Mouse (Mus musculus) spleen, postnatal 4 days (tissue): ENCODE data around the gene Gm49392.
"Not testable (repeated sequence)": the region's sequence is repeated elsewhere in the genome, so short reads cannot be mapped to it uniquely, and the experiment has no call there.

Experiments
- DNase-seq, 2 experiments: peaks; one replicate each; pipeline ENCODE4 v3.0.0; 2022; ENCODE audit warnings: low spot score in 2 of 2

The Gm49392 gene

GRCm38 (mm10) chr13:60896794-60897193, at the start of gene Gm49392:
Gene Gm49392, minus strand, starts transcription at chr13:60896894.
- not testable (repeated sequence) for DNase-seq

GRCm38 (mm10) chr13:60941884-60942283, 45.2 kb upstream of the Gm49392 start, which contains the start of gene Tpbpa:
Gene Tpbpa, minus strand, starts transcription at chr13:60941984.
- not testable (repeated sequence) for DNase-seq

- no peak for DNase-seq
Measured at GRCm38 (mm10) chr13:60936500-60936901, 39.8 kb upstream of the Gm49392 start, which contains the start of the genes Gm49391 and Ctla2a. Gene Gm49391, minus strand, starts transcription at chr13:60936571. Gene Ctla2a, minus strand, starts transcription at chr13:60936625.

- DNase-seq = not testable (repeated sequence)
Measured at GRCm38 (mm10) chr13:60935490-60935889, 38.8 kb upstream of the Gm49392 start, which contains the start of gene Gm49393. Gene Gm49393, minus strand, starts transcription at chr13:60935590.

GRCm38 (mm10) chr13:60904780-60905179, 8.1 kb upstream of the Gm49392 start, which contains the start of gene Tpbpb:
Gene Tpbpb, minus strand, starts transcription at chr13:60904880.
- DNase-seq = not testable (repeated sequence)

GRCm38 (mm10) chr13:60897328-60897727, 634 bp upstream of the Gm49392 start, which contains the start of gene Ctla2b:
Gene Ctla2b, minus strand, starts transcription at chr13:60897447.
- DNase-seq = no peak

- DNase-seq = no peak
Measured at GRCm38 (mm10) chr13:60895406-60896160, 1.1 kb downstream of the Gm49392 start.

- no peak for DNase-seq
Measured at GRCm38 (mm10) chr13:60892301-60892700, 4.4 kb downstream of the Gm49392 start.

GRCm38 (mm10) chr13:60864281-60864680, 32.4 kb downstream of the Gm49392 start, which contains the start of gene 4930486L24Rik:
Gene 4930486L24Rik, minus strand, starts transcription at chr13:60864475.
- DNase-seq = no peak

GRCm38 (mm10) chr13:60848241-60849120, 48.2 kb downstream of the Gm49392 start:
- no peak for DNase-seq

GRCm38 (mm10) chr13:60843153-60843552, 53.5 kb downstream of the Gm49392 start:
- DNase-seq = no peak

- no peak for DNase-seq
Measured at GRCm38 (mm10) chr13:60842703-60843102, 54.0 kb downstream of the Gm49392 start.

- no peak for DNase-seq
Measured at GRCm38 (mm10) chr13:60839353-60839902, 57.3 kb downstream of the Gm49392 start.

GRCm38 (mm10) chr13:60826052-60826451, 70.6 kb downstream of the Gm49392 start:
- no peak for DNase-seq

GRCm38 (mm10) chr13:60820486-60821175, 76.1 kb downstream of the Gm49392 start:
- no peak for DNase-seq

- no peak for DNase-seq
Measured at GRCm38 (mm10) chr13:60819469-60819868, 77.2 kb downstream of the Gm49392 start.

GRCm38 (mm10) chr13:60813722-60814121, 83.0 kb downstream of the Gm49392 start:
- DNase-seq = no peak

GRCm38 (mm10) chr13:60812768-60813167, 83.9 kb downstream of the Gm49392 start:
- DNase-seq = no peak

- DNase-seq = no peak
Measured at GRCm38 (mm10) chr13:60809690-60810089, 87.0 kb downstream of the Gm49392 start.

- DNase-seq = no peak
Measured at GRCm38 (mm10) chr13:60802749-60803148, 93.9 kb downstream of the Gm49392 start, which contains the start of gene Ctsll3. Gene Ctsll3, minus strand, starts transcription at chr13:60802849.
